Mouse (Mus musculus) forelimb bud, embryonic 11.5 days (tissue): ENCODE results near the gene Armh3.
"Not testable (repeated sequence)": the region's sequence is repeated elsewhere in the genome, so short reads cannot be mapped to it uniquely, and the experiment has no call there.

Experiments used
- DNase-seq: peaks from one replicate; pipeline ENCODE4 v3.0.0-alpha.2; 2012; ENCODE audit warnings: low read depth, low spot score

Gene Armh3

DNA sequence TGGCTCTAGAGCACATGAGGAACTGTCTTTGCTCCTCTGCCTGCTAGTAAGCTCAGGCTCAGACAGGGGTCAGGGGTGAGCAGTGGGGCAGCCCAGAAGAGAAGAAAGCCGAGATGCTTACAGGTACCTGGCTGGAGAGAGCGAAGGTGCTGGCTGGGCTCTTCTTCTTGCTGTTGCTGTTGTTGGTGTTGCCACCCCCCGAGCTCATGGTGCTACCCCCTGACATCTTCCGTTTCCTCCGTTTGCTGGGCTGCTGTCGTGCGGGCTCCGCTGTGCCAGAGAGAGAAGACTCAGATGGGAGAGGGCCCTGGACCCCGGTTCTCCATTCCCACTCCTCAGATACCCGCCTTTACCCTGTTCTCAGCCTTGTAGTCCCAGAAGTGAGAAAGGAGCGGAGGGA lies 35.6 kb upstream of the Armh3 start:
- DNase-seq, result no peak

DNA sequence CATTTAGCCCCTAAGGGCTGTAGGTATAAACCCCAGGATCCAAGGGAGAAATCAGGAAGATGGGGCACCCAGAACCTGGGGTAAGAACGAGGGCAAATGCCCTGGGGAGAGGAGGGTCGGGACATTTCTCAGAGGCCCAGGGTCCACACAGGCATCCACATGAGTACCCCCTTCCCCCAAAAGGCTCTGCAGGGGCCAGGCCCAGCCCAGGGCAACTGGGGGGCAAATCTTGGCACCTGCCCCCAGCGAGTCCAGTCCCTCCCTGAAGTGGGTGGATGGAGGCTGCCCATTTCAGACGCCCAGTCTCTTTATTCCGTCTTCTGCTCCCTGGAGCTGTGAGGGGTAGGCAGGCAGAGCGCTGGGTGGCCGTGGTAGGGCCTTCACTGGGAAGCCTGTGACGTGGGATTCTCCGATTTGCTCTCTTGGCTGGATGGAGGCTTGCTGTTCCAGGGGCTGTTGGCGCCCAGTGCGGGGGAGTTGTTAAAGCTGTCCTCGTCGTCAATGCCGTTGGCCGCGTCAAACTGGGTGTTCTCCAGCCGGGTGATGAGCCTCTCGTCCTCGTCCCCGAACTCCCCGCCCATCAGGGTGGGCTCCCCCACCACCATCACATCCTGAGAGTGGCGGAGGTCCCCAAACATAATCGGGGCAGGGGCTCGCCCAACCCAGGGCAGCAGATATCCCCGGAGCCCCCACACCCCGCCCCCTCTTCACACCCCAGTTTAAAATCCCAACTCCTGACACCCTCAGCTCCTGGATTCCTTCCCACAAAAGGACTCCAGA lies 34.6 kb upstream of the Armh3 start:
- no peak for DNase-seq

DNA sequence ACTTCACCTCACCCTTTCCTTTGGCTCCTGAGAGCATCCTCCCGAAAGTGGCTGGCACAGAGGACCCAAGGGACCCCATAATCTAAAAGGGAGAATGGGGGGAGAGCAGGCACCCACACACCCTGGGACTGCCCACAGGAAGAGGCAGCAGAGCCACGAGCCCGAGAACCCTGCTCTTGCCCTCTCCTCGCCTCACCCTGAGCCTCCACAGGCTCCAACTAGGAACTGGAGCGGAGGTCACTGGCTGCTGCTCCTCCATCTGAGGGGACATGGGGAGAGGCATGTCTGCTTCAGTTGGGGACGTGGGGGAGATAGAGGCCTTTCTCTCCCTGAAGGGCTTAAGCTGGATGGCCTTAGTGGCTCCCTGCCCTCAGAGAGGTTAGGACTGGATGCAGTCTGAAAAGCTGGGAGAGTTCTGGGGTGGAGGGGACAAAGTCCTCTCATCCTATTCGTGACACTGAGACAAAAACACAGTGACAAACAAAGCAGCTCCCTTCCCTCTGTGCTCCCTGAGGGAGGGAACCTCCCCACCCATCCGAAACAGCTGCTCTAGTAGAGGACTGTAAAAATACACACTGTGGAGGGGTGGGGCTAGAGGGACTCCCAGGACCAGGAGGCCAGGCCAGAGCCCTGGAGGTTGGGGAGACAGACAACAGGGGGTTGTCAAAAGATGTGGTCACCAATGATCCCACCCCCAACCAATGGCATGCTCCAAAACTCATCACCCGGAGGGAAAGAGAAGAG lies 33.6 kb upstream of the Armh3 start:
- DNase-seq, result no peak

DNA sequence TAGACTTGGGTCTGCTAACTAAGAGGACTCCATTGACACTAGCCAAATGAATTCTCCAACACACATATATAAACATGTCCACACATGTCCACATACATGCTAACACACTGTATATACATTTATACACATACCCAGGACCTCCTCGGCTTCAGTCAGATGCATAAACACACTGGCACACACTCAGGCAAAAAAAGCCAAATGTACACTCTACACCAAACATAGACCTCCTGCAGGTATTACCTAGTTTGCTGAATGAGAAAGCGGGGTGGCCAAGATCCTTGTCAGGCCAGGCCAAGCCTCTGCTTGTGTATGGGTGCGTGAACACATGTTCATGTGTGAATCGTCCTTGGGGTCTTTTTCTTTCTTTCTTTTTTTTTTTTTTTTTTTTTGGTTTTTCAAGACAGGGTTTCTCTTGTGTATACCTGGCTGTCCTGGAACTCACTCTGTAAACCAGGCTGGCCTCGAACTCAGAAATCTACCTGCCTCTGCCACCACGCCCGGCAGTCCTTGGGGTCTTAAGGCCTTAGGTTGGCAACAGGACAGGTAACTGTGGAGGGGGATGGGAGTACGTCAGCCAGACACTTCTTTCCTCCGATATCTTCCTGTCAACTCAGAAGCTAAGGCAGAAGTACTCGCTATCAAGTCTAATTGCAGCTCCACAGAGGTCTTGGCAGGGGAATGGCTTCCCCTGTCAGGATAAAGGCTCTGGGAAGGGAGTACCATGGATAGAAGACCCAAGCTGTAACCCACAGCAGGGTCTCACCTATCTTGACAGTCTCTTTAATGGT lies 32.1 kb upstream of the Armh3 start:
- DNase-seq, result no peak

GRCm38 (mm10) chr19:46029652-46030051 lies 31.4 kb upstream of the Armh3 start:
- no peak for DNase-seq

DNA sequence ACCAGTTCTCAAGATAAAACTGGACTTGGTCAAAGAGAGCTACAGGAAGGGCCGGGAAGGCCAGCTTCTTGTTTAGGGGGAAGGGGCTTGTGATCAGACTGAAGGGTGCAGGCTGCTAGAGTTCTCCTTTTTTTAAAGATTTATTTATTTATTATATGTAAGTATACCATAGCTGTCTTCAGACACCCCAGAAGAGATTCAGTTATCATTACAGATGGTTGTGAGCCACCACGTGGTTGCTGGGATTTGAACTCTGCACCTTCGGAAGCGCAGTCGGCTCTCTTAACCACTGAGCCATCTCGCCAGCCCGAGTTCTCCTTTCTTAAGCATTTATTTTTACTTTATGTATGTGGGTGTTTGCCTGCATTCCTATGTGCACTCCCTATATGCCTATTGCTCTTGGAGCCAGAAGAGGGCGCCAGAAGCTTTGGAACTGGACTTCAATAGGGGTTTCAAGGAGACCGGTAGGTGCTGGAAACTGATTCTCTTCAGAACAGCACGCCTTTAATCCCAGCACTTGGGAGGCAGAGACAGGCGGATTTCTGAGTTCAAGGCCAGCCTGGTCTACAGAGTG lies 30.5 kb upstream of the Armh3 start:
- no peak for DNase-seq

GRCm38 (mm10) chr19:46026567-46026966 lies 28.3 kb upstream of the Armh3 start:
- DNase-seq, result no peak

- no peak for DNase-seq
These were observed 26.7 kb upstream of the Armh3 start for GRCm38 (mm10) chr19:46024959-46025358.

DNA sequence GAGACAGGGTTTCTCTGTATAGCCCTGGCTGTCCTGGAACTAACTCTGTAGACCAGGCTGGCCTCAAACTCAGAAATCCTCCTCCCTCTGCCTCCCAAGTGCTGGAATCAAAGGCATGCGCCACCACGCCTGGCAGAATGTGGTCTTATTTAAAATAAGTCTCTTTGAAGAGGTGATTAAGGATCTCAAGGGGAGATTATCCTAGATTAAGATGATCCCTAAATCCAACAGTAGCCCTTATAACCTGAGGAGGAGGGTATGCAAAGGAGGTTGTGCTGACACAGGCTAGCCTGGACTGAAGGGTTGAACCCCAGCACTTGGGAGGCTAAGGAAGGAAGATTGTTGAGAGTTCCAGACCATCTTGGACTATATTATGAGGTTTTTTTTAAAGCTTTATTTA lies 17.7 kb upstream of the Armh3 start:
- DNase-seq, result no peak

- DNase-seq, result peak; percentile 90
These were observed 16.4 kb upstream of the Armh3 start for GRCm38 (mm10) chr19:46014572-46015178.

DNA sequence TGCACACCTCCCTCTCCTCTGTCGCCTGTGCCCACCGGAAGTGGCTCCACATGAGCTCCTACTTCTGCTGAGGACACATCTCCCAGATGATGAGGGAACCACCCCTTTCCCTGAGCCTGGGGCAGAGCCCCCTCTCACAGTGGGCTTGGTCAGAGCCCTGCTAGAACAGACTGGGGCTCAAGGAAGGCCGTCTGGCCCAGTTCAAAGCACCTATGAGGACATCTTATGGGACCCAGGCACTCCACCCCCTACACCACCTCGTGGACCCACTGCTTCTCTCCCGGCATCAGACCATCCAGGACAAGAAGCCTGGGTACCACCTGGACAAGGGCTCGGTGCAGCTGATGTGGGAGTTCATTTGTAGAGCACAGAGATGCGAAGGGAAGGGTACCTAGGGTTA lies 7.4 kb upstream of the Armh3 start:
- DNase-seq, result no peak

DNA sequence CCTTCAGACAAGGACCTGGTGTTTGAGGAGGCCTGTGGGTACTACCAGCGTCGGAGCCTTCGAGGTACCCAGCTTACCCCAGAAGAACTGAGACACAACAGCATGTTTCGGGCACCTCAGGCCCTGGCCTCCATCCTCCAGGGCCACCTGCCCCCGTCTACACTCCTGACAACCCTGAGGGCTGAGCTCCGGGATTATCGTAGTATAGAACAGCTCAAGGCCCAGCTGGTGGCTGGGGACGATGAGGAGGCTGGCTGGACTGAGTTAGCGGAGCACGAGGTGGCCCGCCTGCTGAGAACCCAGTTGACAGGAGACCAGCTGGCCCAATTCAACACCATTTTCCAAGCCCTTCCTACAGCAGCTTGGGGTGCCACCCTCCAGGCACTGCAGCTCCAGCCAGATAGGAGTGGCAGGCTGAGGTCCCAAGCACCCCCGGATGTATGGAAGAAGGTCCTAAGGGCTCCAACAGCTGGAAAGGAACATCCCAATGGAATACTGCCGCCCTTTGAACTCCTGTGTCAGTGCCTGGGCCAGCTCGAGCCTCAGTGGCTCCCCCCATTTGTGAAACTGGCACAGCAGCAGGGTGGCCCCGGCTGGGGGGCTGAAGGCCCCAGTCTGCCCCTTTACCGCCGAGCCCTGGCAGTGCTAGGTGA lies 6.7 kb upstream of the Armh3 start:
- DNase-seq, result no peak

DNA sequence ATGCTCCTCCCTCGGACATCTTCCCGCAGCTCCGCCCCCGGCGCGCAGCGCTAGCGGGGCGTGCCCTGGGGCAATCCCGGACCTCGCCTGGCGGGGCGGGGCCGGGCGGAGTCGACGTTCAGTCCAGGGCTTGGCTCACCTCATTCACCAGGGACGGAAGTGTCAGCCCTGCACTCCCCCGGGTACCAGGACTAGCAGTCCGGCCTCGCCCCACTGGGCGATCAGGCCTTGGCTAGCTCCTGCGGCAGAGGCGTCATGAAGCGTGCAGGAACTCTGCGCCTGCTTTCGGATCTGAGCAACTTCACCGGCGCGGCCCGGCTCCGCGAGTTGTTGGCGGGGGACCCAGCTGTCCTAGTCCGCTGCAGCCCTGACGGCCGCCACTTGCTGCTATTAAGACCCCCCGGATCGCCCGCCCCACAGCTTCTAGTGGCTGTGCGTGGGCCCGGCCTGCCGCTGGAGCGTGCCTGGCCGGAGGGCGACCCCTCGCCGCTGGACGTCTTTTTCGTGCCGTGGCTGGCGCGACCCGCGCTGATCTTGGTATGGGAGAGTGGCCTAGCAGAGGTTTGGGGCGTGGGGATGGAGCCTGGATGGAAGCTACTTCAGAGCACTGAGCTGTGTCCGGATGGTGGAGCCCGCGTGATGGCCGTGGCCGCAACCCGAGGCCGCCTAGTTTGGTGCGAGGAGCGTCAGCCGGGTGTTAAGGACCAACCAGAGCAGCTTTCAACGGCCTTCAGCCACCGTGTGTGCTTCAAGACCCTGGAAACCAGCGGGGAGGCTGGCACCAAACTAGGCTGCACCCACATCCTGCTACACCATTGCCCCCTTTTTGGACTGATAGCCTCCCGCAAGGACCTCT lies 5.3 kb upstream of the Armh3 start, which contains the start of gene Hps6:
TSS of gene Hps6 (plus strand) at position 138 of the 856 bp plus-strand sequence.
- peak; percentile 61 for DNase-seq

DNA sequence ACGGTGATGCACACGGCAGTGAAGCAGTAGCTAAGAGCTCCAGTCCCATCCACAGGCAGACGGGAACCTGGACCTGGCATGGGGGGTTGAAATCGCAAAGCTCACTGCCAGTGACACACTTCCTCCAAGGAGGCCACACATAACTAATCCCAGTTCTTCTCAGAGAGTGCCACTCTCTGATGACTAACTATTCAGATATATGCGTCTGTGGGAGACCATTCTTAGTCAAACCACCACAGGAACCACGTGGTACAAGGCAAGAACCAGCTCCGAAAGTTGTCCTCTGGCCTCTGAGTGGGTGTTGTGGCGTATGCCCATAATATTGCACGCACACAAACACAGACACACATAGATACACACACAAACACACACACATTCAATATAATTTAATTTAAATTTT lies 4.0 kb upstream of the Armh3 start:
- no peak for DNase-seq

- DNase-seq, result no peak
These were observed 1.1 kb upstream of the Armh3 start for GRCm38 (mm10) chr19:45999378-45999777.

DNA sequence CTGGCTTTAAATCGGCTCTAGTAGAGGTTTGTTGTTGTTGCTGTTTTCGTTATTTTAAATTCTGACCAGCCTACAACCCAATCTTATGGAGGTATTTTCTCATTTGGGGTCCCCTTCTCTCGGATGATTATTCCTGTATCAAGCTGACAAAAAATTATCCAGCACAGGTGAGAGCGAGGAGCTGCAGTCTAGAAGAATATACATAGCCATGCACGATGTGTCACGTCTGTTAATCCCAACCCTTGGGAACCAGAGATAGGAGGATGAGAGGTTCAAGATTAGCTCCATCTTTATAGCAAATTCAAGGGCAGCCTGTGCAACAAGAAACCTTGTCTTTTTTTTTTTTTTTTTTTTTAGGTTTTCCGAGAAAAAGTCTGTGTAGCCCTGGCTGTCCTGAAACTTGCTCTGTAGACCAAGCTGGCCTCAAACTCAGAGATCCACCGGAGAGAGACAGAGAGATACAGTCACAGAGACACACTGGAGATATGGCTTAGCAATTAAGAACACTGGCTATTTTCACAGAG lies 468 bp upstream of the Armh3 start:
- DNase-seq, result no peak

DNA sequence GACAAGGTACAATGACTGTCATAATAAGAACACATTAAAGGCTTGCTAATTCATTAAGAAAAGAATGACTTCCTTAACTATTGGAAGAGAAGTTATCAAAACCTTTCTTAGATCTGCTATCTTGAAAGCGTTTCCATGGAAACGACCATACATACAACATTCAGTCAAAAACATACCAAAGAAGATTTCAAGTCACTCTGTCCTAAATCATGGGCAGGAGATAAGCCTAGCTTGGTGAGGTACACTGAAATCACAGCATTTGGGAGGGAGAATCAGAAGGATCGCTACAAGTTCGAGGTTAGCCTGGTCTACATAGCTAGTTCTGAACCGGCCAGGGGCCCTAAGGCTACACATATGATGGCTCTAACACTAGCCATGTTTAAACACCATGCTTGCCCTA lies 923 bp downstream of the Armh3 start:
- DNase-seq, result no peak

- no peak for DNase-seq
These were observed 4.1 kb downstream of the Armh3 start for GRCm38 (mm10) chr19:45993981-45994737.

GRCm38 (mm10) chr19:45993441-45993840 lies 4.8 kb downstream of the Armh3 start:
- DNase-seq, result not testable (repeated sequence)
